Mouse (Mus musculus) heart, postnatal 36 days (tissue): ENCODE results near the gene Gm11127. TPM values are rescaled to one million over a fixed set of nuclear protein-coding genes. Genes with fewer than 3 reads are reported as not detected.

Experiments
- total RNA-seq, 2 experiments: library from RNA; stranded (reverse); gene quantifications; 2 replicates each; pipeline ENCODE4 v1.2.3; 2021

Gene Gm11127
- total RNA-seq, 2 experiments from 2014 or later: 3.4 to 4.3 TPM

Other genes with a start within 250 kb of the Gm11127 start
- gene Ier3, start 236.7 kb downstream of the Gm11127 start, total RNA-seq: 10 to 100 TPM; 26.8 to 43.0 TPM
- 100 to 1,000 TPM; 154 to 159 TPM for gene Flot1, start 235.1 kb downstream of the Gm11127 start, total RNA-seq
- gene Tubb5, start 220.1 kb downstream of the Gm11127 start, total RNA-seq: 10 to 100 TPM; 87.6 to 91.6 TPM
- 10 to 100 TPM; 12.2 to 14.2 TPM for gene Mdc1, start 216.9 kb downstream of the Gm11127 start, total RNA-seq
- gene Nrm, start 197.1 kb downstream of the Gm11127 start, total RNA-seq: 1 to 10 TPM; 2.3 to 2.4 TPM
- 10 to 100 TPM; 15.6 to 17.0 TPM for gene Ppp1r18, start 192.8 kb downstream of the Gm11127 start, total RNA-seq
- 10 to 100 TPM; 19.2 to 22.2 TPM for gene Dhx16, start 178.6 kb downstream of the Gm11127 start, total RNA-seq
- gene 2310061I04Rik, start 160.9 kb downstream of the Gm11127 start, total RNA-seq: 100 to 1,000 TPM; 109 to 112 TPM
- 1 to 10 TPM; 6.6 to 6.8 TPM for gene Atat1, start 148.3 kb downstream of the Gm11127 start, total RNA-seq
- gene Mrps18b, start 142.0 kb downstream of the Gm11127 start, total RNA-seq: 10 to 100 TPM; 51.6 to 53.4 TPM
- gene Ppp1r10, start 141.9 kb downstream of the Gm11127 start, total RNA-seq: 10 to 100 TPM; 22.6 to 44.3 TPM
- 10 to 100 TPM; 69.8 to 73.4 TPM for gene Abcf1, start 88.6 kb downstream of the Gm11127 start, total RNA-seq
- gene Gnl1, start 78.5 kb downstream of the Gm11127 start, total RNA-seq: 10 to 100 TPM; 28.6 to 32.7 TPM
- 1 to 10 TPM; 3.9 to 6.3 TPM for gene Prr3, start 78.1 kb downstream of the Gm11127 start, total RNA-seq
- 10 to 100 TPM in 1 of 2 experiments, 1 to 10 TPM in 1; 6.5 to 14.0 TPM for gene H2-T24, start 37.8 kb downstream of the Gm11127 start, total RNA-seq
- gene H2-T23, start 25.5 kb downstream of the Gm11127 start, total RNA-seq: 10 to 100 TPM; 23.7 to 38.9 TPM
- gene H2-T22, start 15.6 kb downstream of the Gm11127 start, total RNA-seq: 1 to 10 TPM; 9.5 to 10.0 TPM
- gene Gm6034, start 15.4 kb downstream of the Gm11127 start, total RNA-seq: not detected
- under 1 TPM; 0.19 to 0.22 TPM for gene Gm19684, start 63.3 kb upstream of the Gm11127 start, total RNA-seq
- gene Gm7030, start 71.1 kb upstream of the Gm11127 start, total RNA-seq: not detected
- gene Gm8909, start 110.2 kb upstream of the Gm11127 start, total RNA-seq: not detected
- gene H2-T3, start 131.9 kb upstream of the Gm11127 start, total RNA-seq: not detected
- gene Rpp21, start 199.7 kb upstream of the Gm11127 start, total RNA-seq: 10 to 100 TPM; 39.6 to 41.1 TPM
- 1 to 10 TPM; 6.5 to 7.6 TPM for gene Trim39, start 213.9 kb upstream of the Gm11127 start, total RNA-seq
- gene H2-M10.2, start 228.1 kb upstream of the Gm11127 start, total RNA-seq: not detected